8 mouse cellular contexts compared by ENCODE assay signal in the genomic region with DNA sequence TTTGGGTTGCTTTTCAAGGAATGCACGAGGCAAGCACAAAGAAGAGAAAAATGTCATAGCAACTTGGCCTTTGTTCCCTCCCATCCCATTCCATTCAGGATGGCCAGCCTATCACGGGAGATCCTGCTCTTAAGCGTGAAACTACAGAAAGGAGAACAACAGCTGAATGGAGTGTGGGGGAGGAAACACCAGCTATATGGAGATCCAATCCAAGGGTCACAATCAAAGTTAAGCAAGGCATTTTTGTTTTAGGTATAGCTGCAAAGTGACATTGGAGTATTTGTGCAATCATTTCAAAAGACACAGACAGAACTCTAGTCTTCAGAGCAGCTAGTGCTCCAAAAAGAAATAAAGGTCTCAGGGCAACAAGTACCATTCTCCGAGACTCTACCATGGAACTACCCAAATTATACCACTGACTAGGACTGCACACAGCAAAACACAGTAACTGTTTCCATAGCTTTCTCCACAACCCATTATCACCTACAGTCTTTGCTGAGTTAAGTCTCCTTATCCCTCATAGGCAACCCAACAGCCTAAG. TPM values are rescaled to one million over a fixed set of nuclear protein-coding genes. Genes with fewer than 3 reads are reported as not detected.
DNase-seq lines count a peak whose midpoint lies in the region; ATAC-seq and TF ChIP-seq lines count a peak whose summit lies in the region.

No protein-coding gene starts in this region.

- H3K9ac ChIP-seq in lung, embryonic 14.5 days = peak overlapping the region; percentile 100
- H3K9ac ChIP-seq in embryonic facial prominence, embryonic 14.5 days (ENCODE audit: low read depth, low read length) = peak overlapping the region; percentile 99
- H3K9ac ChIP-seq in kidney, embryonic 16.5 days (replicated peaks; ENCODE audit: low read length) = no peak overlapping the region
- H3K9ac ChIP-seq in neural tube, embryonic 13.5 days = peak overlapping the region; percentile 100

- WGBS in lung, embryonic 14.5 days = 16% methylated on average over 4 of the region's 4 CpGs
- WGBS in embryonic facial prominence, embryonic 14.5 days = 13% methylated on average over 4 of the region's 4 CpGs
- 10% methylated on average over 4 of the region's 4 CpGs for WGBS in kidney, embryonic 16.5 days
- 9% methylated on average over 4 of the region's 4 CpGs for WGBS in neural tube, embryonic 13.5 days

- no peaks in the 10 kb centered on the region for H3K27me3 ChIP-seq in lung, embryonic 14.5 days (ENCODE audit: insufficient read depth, low read length)
- H3K27me3 ChIP-seq in embryonic facial prominence, embryonic 14.5 days (replicated peaks; ENCODE audit: control insufficient read depth, insufficient read depth, low read length) = no peaks in the 10 kb centered on the region
- no peaks in the 10 kb centered on the region for H3K27me3 ChIP-seq in kidney, embryonic 16.5 days (ENCODE audit: insufficient read depth, low read length)
- no peaks in the 10 kb centered on the region for H3K27me3 ChIP-seq in neural tube, embryonic 13.5 days

- ATAC-seq in lung, embryonic 14.5 days (ENCODE audit: insufficient read depth) = no peak
- ATAC-seq in embryonic facial prominence, embryonic 14.5 days (ENCODE audit: low read depth) = no peak
- ATAC-seq in kidney, embryonic 16.5 days (ENCODE audit: low FRiP score, low TSS enrichment) = no peak
- ATAC-seq in neural tube, embryonic 13.5 days (ENCODE audit: low read depth) = no peak
- ATAC-seq in megakaryocyte progenitor cell, adult 5-6 weeks (replicated peaks; ENCODE audit: poor library complexity) = no peak

- peak overlapping the region; percentile 95; the same call in 1 of the 2 replicates for H3K27ac ChIP-seq in lung, embryonic 14.5 days (ENCODE audit: low read depth)
- H3K27ac ChIP-seq in embryonic facial prominence, embryonic 14.5 days (replicated peaks; ENCODE audit: low read depth, low read length) = peak overlapping the region; percentile 97; the same call in 1 of the 2 replicates
- H3K27ac ChIP-seq in kidney, embryonic 16.5 days (ENCODE audit: low read length) = peak overlapping the region; percentile 92
- peak overlapping the region; percentile 96 for H3K27ac ChIP-seq in neural tube, embryonic 13.5 days (replicated peaks)

- H3K4me1 ChIP-seq in lung, embryonic 14.5 days (ENCODE audit: insufficient read depth) = peaks cover 17% of the 10 kb centered on the region
- peaks cover 20% of the 10 kb centered on the region for H3K4me1 ChIP-seq in embryonic facial prominence, embryonic 14.5 days (ENCODE audit: control insufficient read depth, insufficient read depth, low read length)
- H3K4me1 ChIP-seq in kidney, embryonic 16.5 days (ENCODE audit: insufficient read depth, low read length) = peaks cover 50% of the 10 kb centered on the region
- H3K4me1 ChIP-seq in neural tube, embryonic 13.5 days (replicated peaks) = peaks cover 60% of the 10 kb centered on the region

- DNase-seq in lung, embryonic 14.5 days = peak; percentile 50
- no peak for DNase-seq in lung, postnatal 36 days
- peak; percentile 54 for DNase-seq in embryonic facial prominence, embryonic 14.5 days (ENCODE audit: low spot score)
- no peak for DNase-seq in layer of hippocampus, adult 8-10 months (ENCODE audit: low spot score in 2 of 2)
- DNase-seq in right cerebral cortex, postnatal 25 days = no peak

- H3K9me3 ChIP-seq in lung, embryonic 14.5 days (ENCODE audit: low read depth, low read length) = no peaks in the 10 kb centered on the region
- no peaks in the 10 kb centered on the region for H3K9me3 ChIP-seq in embryonic facial prominence, embryonic 14.5 days (ENCODE audit: control insufficient read depth, low read length)
- H3K9me3 ChIP-seq in kidney, embryonic 16.5 days (ENCODE audit: low read length) = no peaks in the 10 kb centered on the region
- no peaks in the 10 kb centered on the region for H3K9me3 ChIP-seq in neural tube, embryonic 13.5 days

- peak overlapping the region; percentile 87 for H3K4me2 ChIP-seq in lung, embryonic 14.5 days
- peak overlapping the region; percentile 78 for H3K4me2 ChIP-seq in embryonic facial prominence, embryonic 14.5 days (ENCODE audit: low read depth, low read length)
- peak overlapping the region; percentile 90 for H3K4me2 ChIP-seq in kidney, embryonic 16.5 days (replicated peaks; ENCODE audit: low read depth, low read length)
- peak overlapping the region; percentile 76 for H3K4me2 ChIP-seq in neural tube, embryonic 13.5 days

- H3K36me3 ChIP-seq in lung, embryonic 14.5 days (ENCODE audit: insufficient read depth) = no peaks in the 10 kb centered on the region
- H3K36me3 ChIP-seq in embryonic facial prominence, embryonic 14.5 days (ENCODE audit: control insufficient read depth, insufficient read depth, low read length) = 0 out of 2 replicates have a peak, but pooled peaks cover 5% of the 10 kb centered on the region
- no peaks in the 10 kb centered on the region for H3K36me3 ChIP-seq in kidney, embryonic 16.5 days (ENCODE audit: insufficient read depth, low read length)
- H3K36me3 ChIP-seq in neural tube, embryonic 13.5 days = peaks cover 5% of the 10 kb centered on the region; the same call in 1 of the 2 replicates

- no peak for TF ChIP-seq CTCF in lung, embryonic 14.5 days (IDR thresholded peaks at IDR 0.05; ENCODE audit: low read depth)

- H3K4me3 ChIP-seq in lung, embryonic 14.5 days (ENCODE audit: low read depth, low read length) = peak overlapping the region; percentile 100
- H3K4me3 ChIP-seq in embryonic facial prominence, embryonic 14.5 days (ENCODE audit: low read depth, low read length) = peak overlapping the region; percentile 99
- peak overlapping the region; percentile 83 for H3K4me3 ChIP-seq in kidney, embryonic 16.5 days (ENCODE audit: low read length)
- H3K4me3 ChIP-seq in neural tube, embryonic 13.5 days = peak overlapping the region; percentile 100

RNA-seq across cellular contexts. Expression of gene Ankrd11, which starts 1.9 kb away (rescaled TPM):
- polyA plus RNA-seq in lung, embryonic 14.5 days (2014; fragmentation: Nextera tagmentation; extraction: Ambion mirVana) = 87.5 and 94.6 TPM in 2 replicates
- 53.5 and 55.0 TPM in 2 replicates for polyA plus RNA-seq in embryonic facial prominence, embryonic 14.5 days (2014; fragmentation: Nextera tagmentation; extraction: Ambion mirVana)
- polyA plus RNA-seq in kidney, embryonic 16.5 days (2015; fragmentation: Nextera tagmentation; extraction: Ambion mirVana) = 25.6 and 30.4 TPM in 2 replicates
- 43.2 and 58.2 TPM in 2 replicates for polyA plus RNA-seq in neural tube, embryonic 13.5 days (2015; fragmentation: Nextera tagmentation; extraction: Ambion mirVana)
- total RNA-seq in layer of hippocampus, adult 8-10 months (2022) = 100 to 1,000 TPM; 149 to 174 (median 162) TPM
- total RNA-seq in megakaryocyte progenitor cell, adult 5-6 weeks (2015) = 76.4 and 79.6 TPM in 2 replicates
- 69.2 and 72.6 TPM in 2 replicates for total RNA-seq in megakaryocyte progenitor cell, adult 5-6 weeks (2017)

RNA-seq across cellular contexts. Expression of gene Spg7, which starts 22.6 kb away (rescaled TPM):
- 44.5 and 45.0 TPM in 2 replicates for polyA plus RNA-seq in lung, embryonic 14.5 days (2014; fragmentation: Nextera tagmentation; extraction: Ambion mirVana)
- polyA plus RNA-seq in embryonic facial prominence, embryonic 14.5 days (2014; fragmentation: Nextera tagmentation; extraction: Ambion mirVana) = 36.5 and 41.2 TPM in 2 replicates
- polyA plus RNA-seq in kidney, embryonic 16.5 days (2015; fragmentation: Nextera tagmentation; extraction: Ambion mirVana) = 56.6 and 59.1 TPM in 2 replicates
- 48.7 and 50.1 TPM in 2 replicates for polyA plus RNA-seq in neural tube, embryonic 13.5 days (2015; fragmentation: Nextera tagmentation; extraction: Ambion mirVana)
- 10 to 100 TPM; 51.8 to 64.2 (median 60.9) TPM for total RNA-seq in layer of hippocampus, adult 8-10 months (2022)
- 33.1 and 49.6 TPM in 2 replicates for total RNA-seq in megakaryocyte progenitor cell, adult 5-6 weeks (2015)
- 61.1 and 74.1 TPM in 2 replicates for total RNA-seq in megakaryocyte progenitor cell, adult 5-6 weeks (2017)

Comparison
In these comparisons a context has a peak if more than half of its experiments do, and no peak if none do; other contexts are left out.
1. DNase-seq: peak in lung, embryonic 14.5 days (single experiment) and embryonic facial prominence, embryonic 14.5 days (single experiment); none in lung, postnatal 36 days (single experiment), layer of hippocampus, adult 8-10 months (0 of 2) and right cerebral cortex, postnatal 25 days (single experiment).
2. Peak in every context shown above with its lines, with median percentiles within 50 percentile points of each other: H3K27ac ChIP-seq, H3K4me2 ChIP-seq and H3K4me3 ChIP-seq.